Mouse (Mus musculus) T-cell, adult 66 days (primary cell): ENCODE measurements around the gene Hsd17b6. TPM values are rescaled to one million over a fixed set of nuclear protein-coding genes. Genes with fewer than 3 reads are reported as not detected.

ENCODE experiments used
- total RNA-seq, 2 experiments: library from RNA; stranded (reverse); gene quantifications; 3 replicates in 1 of 2; 4 replicates in 1 of 2; pipeline ENCODE4 v1.2.4; 2023

The Hsd17b6 gene
- total RNA-seq: not detected

GRCm38 (mm10) chr10:128007446-128007845, at the start of gene Hsd17b6:
Hsd17b6 (minus strand) TSS chr10:128007611.

DNA sequence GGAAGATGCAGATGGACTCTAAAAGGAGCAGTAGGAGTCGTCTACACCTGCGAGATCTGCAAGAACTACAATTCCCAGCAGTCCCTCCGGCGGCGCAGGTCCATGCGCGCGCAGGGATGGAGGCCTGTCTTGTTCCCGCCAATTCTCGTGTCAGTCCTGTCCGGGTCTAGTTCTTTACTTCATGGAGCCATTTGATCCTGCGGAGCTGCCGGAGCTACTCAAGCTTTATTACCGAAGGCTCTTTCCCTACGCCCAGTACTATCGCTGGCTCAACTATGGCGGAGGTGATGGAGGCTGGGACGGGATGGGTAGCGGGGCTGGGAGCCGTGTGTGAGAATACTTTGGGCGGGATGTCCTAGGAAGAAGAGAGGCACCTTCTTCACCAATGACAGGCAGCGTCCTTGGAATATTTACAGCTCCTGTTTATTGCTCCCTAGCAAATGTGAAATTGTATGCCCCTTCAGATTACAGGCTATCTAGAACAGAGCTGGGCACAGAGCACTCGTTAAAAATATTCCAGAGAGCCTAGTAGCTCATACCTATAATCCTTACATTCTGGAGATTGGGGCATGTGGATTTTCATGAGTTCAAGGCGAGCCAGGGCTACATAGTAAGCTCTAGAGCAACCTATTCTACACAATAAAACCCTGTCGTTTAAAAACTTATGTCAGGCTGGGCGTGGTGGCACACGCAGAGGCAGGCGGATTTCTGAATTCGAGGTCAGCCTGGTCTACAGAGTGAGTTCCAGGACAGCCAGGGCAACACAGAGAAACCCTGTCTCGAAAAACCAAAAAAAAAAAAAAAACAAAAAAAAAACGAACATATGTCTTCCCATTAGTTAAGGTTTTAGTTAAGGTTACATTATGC, 7.9 kb upstream of the Hsd17b6 start, which contains the start of gene Prim1:
TSS of gene Prim1 (plus strand) at position 101 of the 867 bp plus-strand sequence.

Other genes with a start within 250 kb of the Hsd17b6 start
- gene Rdh1, start 247.9 kb downstream of the Hsd17b6 start, total RNA-seq: under 1 TPM; 0.17 to 0.36 TPM
- under 1 TPM in 1 of 2 experiments, not detected in 1; 0.82 TPM for gene Rdh16f1, start 247.8 kb downstream of the Hsd17b6 start, total RNA-seq
- gene Rdh9, start 231.2 kb downstream of the Hsd17b6 start, total RNA-seq: under 1 TPM in 1 of 2 experiments, not detected in 1; 0.47 TPM
- gene Rdh16, start 206.5 kb downstream of the Hsd17b6 start, total RNA-seq: not detected
- gene Rdh19, start 157.7 kb downstream of the Hsd17b6 start, total RNA-seq: not detected
- not detected for gene Rdh16f2, start 141.1 kb downstream of the Hsd17b6 start, total RNA-seq
- gene Rdh7, start 118.8 kb downstream of the Hsd17b6 start, total RNA-seq: not detected
- not detected for gene Sdr9c7, start 109.1 kb downstream of the Hsd17b6 start, total RNA-seq
- 10 to 100 TPM; 16.2 to 21.7 TPM for gene Prim1, start 7.6 kb upstream of the Hsd17b6 start, total RNA-seq
- 100 to 1,000 TPM; 776 to 815 TPM for gene Naca, start 28.0 kb upstream of the Hsd17b6 start, total RNA-seq
- gene Ptges3, start 51.3 kb upstream of the Hsd17b6 start, total RNA-seq: 100 to 1,000 TPM; 121 to 145 TPM
- gene Atp5b, start 75.7 kb upstream of the Hsd17b6 start, total RNA-seq: 100 to 1,000 TPM; 664 to 698 TPM
- gene Baz2a, start 84.0 kb upstream of the Hsd17b6 start, total RNA-seq: 100 to 1,000 TPM; 118 to 120 TPM
- 10 to 100 TPM; 46.4 to 46.7 TPM for gene Rbms2, start 172.7 kb upstream of the Hsd17b6 start, total RNA-seq
- gene Gls2, start 186.8 kb upstream of the Hsd17b6 start, total RNA-seq: under 1 TPM; 0.26 to 0.98 TPM
- 10 to 100 TPM; 15.4 to 20.8 TPM for gene Spryd4, start 204.2 kb upstream of the Hsd17b6 start, total RNA-seq
- not detected for gene Mip, start 218.2 kb upstream of the Hsd17b6 start, total RNA-seq
- gene Timeless, start 224.5 kb upstream of the Hsd17b6 start, total RNA-seq: 10 to 100 TPM; 35.2 to 44.7 TPM
- gene Apon, start 246.5 kb upstream of the Hsd17b6 start, total RNA-seq: not detected